Mouse (Mus musculus) urinary bladder, adult 18-20 months (tissue): ENCODE measurements around the gene Cga.
"Not testable (repeated sequence)": the region's sequence is repeated elsewhere in the genome, so short reads cannot be mapped to it uniquely, and the experiment has no call there.

Source experiments
- DNase-seq, 2 experiments: peaks; one replicate each; pipeline ENCODE4 v3.0.0; 2022; ENCODE audit warnings: low spot score in 2 of 2, mixed read lengths in 2 of 2

Cga gene

DNA sequence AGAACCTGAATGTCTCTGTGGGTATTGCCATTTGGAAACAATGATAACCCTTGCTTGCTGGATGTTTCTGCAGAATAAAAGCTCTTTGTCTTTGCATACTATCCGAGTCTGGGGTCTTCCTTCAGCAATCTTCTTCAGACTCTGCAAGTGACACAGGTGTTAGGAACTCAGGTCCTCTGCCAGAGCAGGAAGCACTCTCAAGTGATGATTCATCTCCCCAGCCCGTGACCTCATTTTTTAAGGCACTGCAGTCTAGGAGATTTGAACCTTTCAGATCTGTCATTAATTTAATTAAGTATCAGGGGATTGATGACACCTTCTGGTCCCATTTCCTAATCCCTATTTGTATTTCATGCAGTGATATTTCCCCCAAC, 3.8 kb upstream of the Cga start:
- no peak for DNase-seq

DNA sequence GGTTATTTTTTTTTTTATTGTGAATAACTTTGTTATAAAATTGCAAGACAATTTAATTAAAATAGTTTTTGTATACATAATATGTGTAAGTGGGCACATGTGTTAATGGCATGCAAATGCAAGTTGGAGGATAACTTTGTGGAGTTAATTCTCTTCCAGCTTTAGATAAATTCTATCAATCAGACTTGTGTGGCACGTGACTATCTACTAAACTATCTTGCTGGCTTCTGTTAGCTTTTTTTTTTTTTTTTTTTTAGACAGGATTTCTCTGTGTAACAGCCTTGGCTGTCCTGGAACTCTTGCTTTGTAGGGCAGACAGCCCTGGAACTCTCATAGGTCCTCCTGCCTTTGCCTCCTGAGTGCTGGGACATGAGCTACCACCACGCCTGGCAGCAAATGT, 4.9 kb downstream of the Cga start:
- no peak for DNase-seq

- no peak for DNase-seq
Observed at GRCm38 (mm10) chr4:34899322-34899721, 5.7 kb downstream of the Cga start.

GRCm38 (mm10) chr4:34900155-34900554, 6.6 kb downstream of the Cga start:
- no peak for DNase-seq

- no peak for DNase-seq
Observed at GRCm38 (mm10) chr4:34901166-34901565, 7.6 kb downstream of the Cga start.

- DNase-seq, result not testable (repeated sequence)
Observed at GRCm38 (mm10) chr4:34901582-34901981, 8.0 kb downstream of the Cga start.

GRCm38 (mm10) chr4:34905396-34905795, 11.8 kb downstream of the Cga start:
- DNase-seq, result no peak

- no peak for DNase-seq
Observed at GRCm38 (mm10) chr4:34906151-34906550, 12.6 kb downstream of the Cga start.

DNA sequence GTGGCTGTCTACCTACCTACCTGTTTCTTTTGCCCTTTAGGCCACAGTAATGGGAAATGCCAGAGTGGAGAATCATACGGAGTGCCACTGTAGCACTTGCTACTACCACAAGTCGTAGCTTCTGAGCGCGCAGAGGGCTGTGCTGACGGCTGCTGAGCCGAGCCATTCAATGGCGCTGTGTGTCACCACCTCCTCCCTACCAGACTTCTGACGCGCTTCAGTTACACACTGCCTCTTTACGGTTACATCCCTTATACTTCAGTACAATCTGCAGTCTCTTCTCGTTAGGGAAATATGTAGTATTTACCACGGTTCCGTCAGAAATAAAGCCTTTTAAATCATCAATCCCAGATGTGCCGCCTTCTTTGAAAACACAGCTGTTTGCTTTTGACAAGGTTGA, 13.4 kb downstream of the Cga start:
- DNase-seq, result no peak

- DNase-seq, result peak in 1 of 2 experiments; percentile 19
Observed at GRCm38 (mm10) chr4:34908127-34908526, 14.5 kb downstream of the Cga start.

- no peak for DNase-seq
Observed at GRCm38 (mm10) chr4:34911401-34911800, 17.8 kb downstream of the Cga start.

GRCm38 (mm10) chr4:34912171-34912570, 18.6 kb downstream of the Cga start:
- no peak for DNase-seq

- DNase-seq, result no peak
Observed at GRCm38 (mm10) chr4:34917400-34917799, 23.8 kb downstream of the Cga start.

DNA sequence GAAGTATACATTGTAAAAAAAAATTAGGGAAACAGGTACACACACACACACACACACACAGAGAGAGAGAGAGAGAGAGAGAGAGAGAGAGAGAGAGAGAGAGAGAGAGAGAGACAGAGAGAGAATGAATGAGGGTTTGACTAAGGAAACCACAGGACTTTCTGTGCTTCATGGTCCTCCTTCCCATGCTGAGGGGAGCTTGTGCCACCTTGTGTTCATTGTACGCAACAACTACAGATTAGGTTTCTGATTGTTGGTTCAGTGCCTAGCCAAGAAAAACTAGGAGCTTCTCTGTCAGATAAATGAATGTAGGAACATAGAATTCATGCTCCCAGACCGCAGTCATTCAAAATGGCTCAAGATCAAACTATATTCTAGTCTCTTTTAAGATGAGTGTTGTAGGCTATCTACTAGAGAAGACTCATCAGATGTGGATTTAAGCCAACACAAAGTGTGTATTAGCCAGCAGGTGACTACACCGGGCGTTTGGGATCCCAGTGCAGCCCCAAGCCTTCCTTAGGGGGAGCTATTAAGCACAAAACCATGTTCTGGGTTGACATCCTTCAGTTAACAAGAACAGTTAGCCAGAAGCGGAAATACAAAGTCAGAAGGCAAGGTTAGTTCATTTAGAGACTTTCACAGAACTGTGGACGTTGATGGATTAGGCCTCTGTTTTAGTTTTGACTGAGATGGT, 28.7 kb downstream of the Cga start:
- no peak for DNase-seq

- DNase-seq, result not testable (repeated sequence)
Observed at GRCm38 (mm10) chr4:34928386-34928785, 34.8 kb downstream of the Cga start.

- DNase-seq, result no peak
Observed at GRCm38 (mm10) chr4:34941046-34941445, 47.5 kb downstream of the Cga start.

GRCm38 (mm10) chr4:34947181-34947580, 53.6 kb downstream of the Cga start:
- DNase-seq, result no peak

DNA sequence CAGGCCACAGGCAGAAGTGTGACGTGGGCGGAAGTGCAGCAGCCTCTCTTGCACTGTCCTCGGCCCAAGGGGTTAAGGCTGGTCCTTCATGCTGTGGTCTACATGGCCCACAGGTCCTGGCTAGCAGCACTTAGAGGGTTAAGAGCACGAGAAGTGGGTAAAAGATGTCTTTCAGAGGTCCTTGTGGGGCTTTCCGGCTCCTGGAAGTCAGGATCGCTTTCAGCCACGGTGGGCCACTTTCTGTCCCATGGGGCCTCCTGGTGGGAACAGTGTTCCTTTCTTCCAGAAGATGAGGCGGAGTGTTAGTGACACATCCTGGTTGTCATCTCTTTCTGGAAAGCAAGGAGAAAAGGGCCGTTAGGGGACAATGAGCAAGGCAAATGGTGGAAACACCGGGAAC, 60.1 kb downstream of the Cga start:
- DNase-seq, result no peak
